25 mouse cellular contexts compared by ENCODE assay signal in the genomic region with DNA sequence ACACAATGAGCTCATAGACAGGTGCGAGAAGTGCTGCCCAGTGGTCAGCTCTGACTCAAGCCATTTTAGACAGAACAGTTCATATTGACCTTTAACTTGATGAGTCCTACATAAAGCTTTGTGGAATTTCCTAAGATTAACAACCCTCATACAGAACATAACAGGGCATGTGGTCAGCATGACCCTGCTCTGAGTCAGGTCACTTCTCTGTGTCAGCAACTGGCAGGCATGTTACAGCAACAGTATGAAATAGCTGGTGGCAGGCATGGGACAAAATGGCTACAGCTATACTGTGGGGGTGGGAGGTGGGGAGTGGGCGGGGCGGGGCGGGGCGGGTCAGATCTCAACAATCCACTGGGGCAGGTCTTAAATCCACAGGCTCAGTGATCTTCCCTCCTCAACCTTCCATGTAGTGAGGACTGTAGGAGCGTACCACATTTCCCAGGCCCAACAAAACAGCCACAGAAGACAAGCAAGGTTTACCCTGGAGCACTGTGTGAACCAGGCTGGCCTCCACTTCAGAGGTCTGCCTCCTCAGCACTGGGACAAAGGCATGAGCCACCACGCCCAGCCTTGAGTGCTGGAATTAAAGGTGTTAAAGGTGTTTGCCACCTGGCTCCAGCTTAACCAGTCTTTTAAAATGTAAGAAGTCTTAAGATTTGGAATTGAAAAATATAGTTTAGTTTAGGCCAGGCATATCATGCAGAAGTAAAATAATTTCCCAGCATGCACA. TPM values are rescaled to one million over a fixed set of nuclear protein-coding genes. Genes with fewer than 3 reads are reported as not detected.
A peak's percentile ranks its signal among the peaks of the same experiment; 100 is the strongest.
DNase-seq lines count a peak whose midpoint lies in the region; ATAC-seq and TF ChIP-seq lines count a peak whose summit lies in the region.
"Had no signal": no experiment of that assay in that cellular context is flagged by ENCODE, and none has a peak within 500 bp of the region (broad histone marks: within the 10 kb centered on the region; RNA-seq: fewer than 3 reads in every experiment).

No protein-coding gene starts in this region.

- H3K9me3 ChIP-seq in hindbrain, embryonic 10.5 days, result no peaks in the 10 kb centered on the region
- no peaks in the 10 kb centered on the region for H3K9me3 ChIP-seq in hindbrain, embryonic 12.5 days (replicated peaks)
- H3K9me3 ChIP-seq in liver, postnatal 0 days (ENCODE audit: low read length), result no peaks in the 10 kb centered on the region
- H3K9me3 ChIP-seq: forebrain, embryonic 15.5 days; neural tube, embryonic 13.5 days had no signal

- H3K4me1 ChIP-seq in hindbrain, embryonic 10.5 days (replicated peaks), result peaks cover 15% of the 10 kb centered on the region
- peaks cover 2% of the 10 kb centered on the region; the same call in 1 of the 2 replicates for H3K4me1 ChIP-seq in hindbrain, embryonic 12.5 days
- H3K4me1 ChIP-seq in liver, postnatal 0 days (ENCODE audit: insufficient read depth), result no peaks in the 10 kb centered on the region
- H3K4me1 ChIP-seq: neural tube, embryonic 13.5 days had no signal

- H3K9ac ChIP-seq in hindbrain, embryonic 12.5 days, result no peak overlapping the region
- no peak overlapping the region for H3K9ac ChIP-seq in liver, postnatal 0 days (replicated peaks)
- H3K9ac ChIP-seq: forebrain, embryonic 15.5 days; neural tube, embryonic 13.5 days had no signal

- no peaks in the 10 kb centered on the region for H3K36me3 ChIP-seq in hindbrain, embryonic 10.5 days
- no peaks in the 10 kb centered on the region for H3K36me3 ChIP-seq in hindbrain, embryonic 12.5 days
- H3K36me3 ChIP-seq in liver, postnatal 0 days (replicated peaks; ENCODE audit: insufficient read depth, low read length), result no peaks in the 10 kb centered on the region; the same call in 1 of the 2 replicates
- H3K36me3 ChIP-seq in C2C12 (ENCODE audit: control insufficient read depth, insufficient read depth) (no peaks in the 10 kb centered on the region), myocyte (ENCODE audit: control insufficient read depth, insufficient read depth) (peaks cover 4% of the 10 kb centered on the region)
- H3K36me3 ChIP-seq: forebrain, embryonic 15.5 days; neural tube, embryonic 13.5 days had no signal

- no peaks in the 10 kb centered on the region for H3K79me3 ChIP-seq in C2C12 (ENCODE audit: low read depth)

- no peak overlapping the region for H3K4me3 ChIP-seq in hindbrain, embryonic 10.5 days
- no peak overlapping the region for H3K4me3 ChIP-seq in hindbrain, embryonic 12.5 days
- no peak overlapping the region for H3K4me3 ChIP-seq in liver, postnatal 0 days (ENCODE audit: low read depth, low read length)
- no peak overlapping the region for H3K4me3 ChIP-seq in C2C12 (ENCODE audit: insufficient read depth, poor library complexity, severe bottlenecking)
- no peak overlapping the region for H3K4me3 ChIP-seq in myocyte
- H3K4me3 ChIP-seq: forebrain, embryonic 15.5 days; neural tube, embryonic 13.5 days had no signal

- H3K27ac ChIP-seq in hindbrain, embryonic 10.5 days, result peak overlapping the region; percentile 46; the same call in 1 of the 2 replicates
- no peak overlapping the region for H3K27ac ChIP-seq in hindbrain, embryonic 12.5 days
- H3K27ac ChIP-seq in liver, postnatal 0 days (ENCODE audit: low read depth), result no peak overlapping the region
- H3K27ac ChIP-seq: forebrain, embryonic 15.5 days; neural tube, embryonic 13.5 days had no signal

- ATAC-seq in hindbrain, embryonic 12.5 days (ENCODE audit: low FRiP score), result no peak
- peak; percentile 56; the same call in 1 of the 2 replicates for ATAC-seq in liver, postnatal 0 days
- ATAC-seq: CD4-positive, CD25-positive, alpha-beta regulatory T cell, adult 4 months; forebrain, embryonic 15.5 days; midbrain, embryonic 16.5 days had no signal

- H3ac ChIP-seq in C2C12 (ENCODE audit: control insufficient read depth, insufficient read length, low read depth) (peak overlapping the region; percentile 55), myocyte (ENCODE audit: control insufficient read depth, insufficient read length) (no peak overlapping the region)

- WGBS in hindbrain, embryonic 10.5 days, result 87% methylated on average over 7 of the region's 7 CpGs
- WGBS in hindbrain, embryonic 12.5 days, result 87% methylated on average over 6 of the region's 7 CpGs
- 81% methylated on average over 7 of the region's 7 CpGs for WGBS in liver, postnatal 0 days (ENCODE audit: insufficient replicate concordance)

- no peak for TF ChIP-seq CTCF in liver, postnatal 0 days (IDR thresholded peaks at IDR 0.05; ENCODE audit: low read depth)
- no peak for TF ChIP-seq CTCF in C2C12 (IDR thresholded peaks at IDR 0.05; ENCODE audit: control insufficient read depth, insufficient read depth, insufficient read length)

- no peak for TF ChIP-seq EP300 in liver, postnatal 0 days (IDR thresholded peaks at IDR 0.05; ENCODE audit: low read depth)

- TF ChIP-seq POLR2A in myocyte (IDR thresholded peaks at IDR 0.05; ENCODE audit: insufficient read length, low read depth), result peak; percentile 35

- H3K79me2 ChIP-seq in C2C12 (ENCODE audit: control insufficient read depth, insufficient read depth) (no peaks in the 10 kb centered on the region), myocyte (ENCODE audit: control insufficient read depth, insufficient read depth) (no peaks in the 10 kb centered on the region)

- DNase-seq in hindbrain, embryonic 10.5 days (ENCODE audit: low spot score), result no peak
- no peak for DNase-seq in liver, postnatal 0 days
- DNase-seq in liver, result no peak
- no peak for DNase-seq in embryo, embryonic 10.5 days (ENCODE audit: low spot score)
- DNase-seq: adrenal gland, postnatal 10 days; cerebellum, adult 11 months; cerebellum, adult 9-10 months; gastrocnemius, postnatal 25 days; heart, adult 11 months; heart, postnatal 36 days; kidney, adult 11 months; kidney, postnatal 14 days; layer of hippocampus, adult 9-11 months; lung, postnatal 10 days; thymus, postnatal 4 days had no signal

- H3K4me2 ChIP-seq in hindbrain, embryonic 12.5 days (replicated peaks), result no peak overlapping the region
- no peak overlapping the region for H3K4me2 ChIP-seq in liver, postnatal 0 days (ENCODE audit: low read depth, low read length)
- H3K4me2 ChIP-seq in myocyte (ENCODE audit: low read depth), result peak overlapping the region; percentile 44
- H3K4me2 ChIP-seq: forebrain, embryonic 15.5 days; heart, embryonic 11.5 days; liver, embryonic 11.5 days; midbrain, embryonic 11.5 days; neural tube, embryonic 13.5 days had no signal

- no peaks in the 10 kb centered on the region for H3K27me3 ChIP-seq in hindbrain, embryonic 10.5 days (ENCODE audit: insufficient read depth, poor library complexity, severe bottlenecking)
- no peaks in the 10 kb centered on the region for H3K27me3 ChIP-seq in hindbrain, embryonic 12.5 days
- H3K27me3 ChIP-seq in liver, postnatal 0 days (ENCODE audit: insufficient read depth, low read length), result no peaks in the 10 kb centered on the region
- H3K27me3 ChIP-seq in C2C12 (ENCODE audit: control insufficient read depth, insufficient read depth, insufficient read length) (no peaks in the 10 kb centered on the region), myocyte (ENCODE audit: control insufficient read depth, insufficient read depth, insufficient read length) (no peaks in the 10 kb centered on the region)
- H3K27me3 ChIP-seq: forebrain, embryonic 15.5 days; neural tube, embryonic 13.5 days had no signal

TF ChIP-seq in C2C12, 6 proteins besides CTCF, POLR2A, EP300 and RAD21:
- TF ChIP-seq MYOG (IDR thresholded peaks at IDR 0.05; ENCODE audit: control insufficient read depth, extremely low read depth, insufficient read length) (no peak), MAX (IDR thresholded peaks at IDR 0.05) (no peak), MYOD1 (IDR thresholded peaks at IDR 0.05; ENCODE audit: control insufficient read depth, insufficient read length, low read depth) (peak; percentile 83), CEBPB (IDR thresholded peaks at IDR 0.05; ENCODE audit: low read depth) (peak; percentile 56), FOSL1 (IDR thresholded peaks at IDR 0.05; ENCODE audit: insufficient read depth, low read length, poor library complexity, severe bottlenecking) (peak; percentile 95)

TF ChIP-seq in myocyte, 11 proteins besides CTCF, POLR2A, EP300 and RAD21:
- peak; percentile 10 for TF ChIP-seq TCF12 (IDR thresholded peaks at IDR 0.05; ENCODE audit: insufficient read depth, poor library complexity, severe bottlenecking)
- TF ChIP-seq SRF (IDR thresholded peaks at IDR 0.05; ENCODE audit: control insufficient read depth, insufficient read length, low read depth), result no peak
- peak; percentile 16 for TF ChIP-seq USF1 (IDR thresholded peaks at IDR 0.05; ENCODE audit: low read depth)
- TF ChIP-seq REST (IDR thresholded peaks at IDR 0.05; ENCODE audit: insufficient read depth, insufficient read length), result no peak
- TF ChIP-seq MYOD1 (IDR thresholded peaks at IDR 0.05; ENCODE audit: control insufficient read depth in 1 of 3, insufficient read length in 2 of 3, low read depth in 2 of 3), result peak in 1 of 3 experiments; percentile 50
- no peak for TF ChIP-seq MAX (IDR thresholded peaks at IDR 0.05; ENCODE audit: low read depth)
- TF ChIP-seq E2F4 (IDR thresholded peaks at IDR 0.05; ENCODE audit: insufficient read depth), result no peak
- peak in 2 of 3 experiments; percentile 22 to 46 for TF ChIP-seq MYOG (IDR thresholded peaks at IDR 0.05; ENCODE audit: control insufficient read depth in 1 of 3, insufficient read depth in 1 of 3, insufficient read length in 2 of 3, low read depth in 2 of 3)
- peak; percentile 82 for TF ChIP-seq CEBPB (IDR thresholded peaks at IDR 0.05; ENCODE audit: insufficient read depth, poor library complexity, severe bottlenecking)
- peak; percentile 27 for TF ChIP-seq TCF3 (IDR thresholded peaks at IDR 0.05; ENCODE audit: insufficient read length, low read depth)
- TF ChIP-seq POLR2AphosphoS2 (IDR thresholded peaks at IDR 0.05; ENCODE audit: insufficient read length, low read depth), result no peak

RNA-seq across cellular contexts. Expression of a gene that starts 57.9 kb away (rescaled TPM):
- polyA plus RNA-seq in hindbrain, embryonic 10.5 days (2016; fragmentation: Nextera tagmentation; extraction: Ambion mirVana), result 27.2 and 31.5 TPM in 2 replicates
- 23.8 and 24.7 TPM in 2 replicates for polyA plus RNA-seq in hindbrain, embryonic 12.5 days (2016; fragmentation: Nextera tagmentation; extraction: Ambion mirVana)
- 15.5 and 17.0 TPM in 2 replicates for polyA plus RNA-seq in liver, postnatal 0 days (2015; fragmentation: Nextera tagmentation; extraction: Ambion mirVana)
- polyA plus RNA-seq in C2C12 (2012; fragmentation: generic; extraction: Trizol), result 25.8 TPM
- polyA plus RNA-seq in myocyte (2012; fragmentation: generic; extraction: Trizol), result 45.2 TPM
